Mouse (Mus musculus) cerebellum, postnatal 4 days (tissue): ENCODE measurements around the gene 1110008L16Rik.
"Not testable (repeated sequence)": the region's sequence is repeated elsewhere in the genome, so short reads cannot be mapped to it uniquely, and the experiment has no call there.

Experiments
- DNase-seq, 2 experiments: peaks; one replicate each; pipeline ENCODE4 v3.0.0; 2022; ENCODE audit warnings: low spot score in 2 of 2, mixed read lengths in 1 of 2

Gene 1110008L16Rik

GRCm38 (mm10) chr12:55343045-55343444 lies 43.7 kb downstream of the 1110008L16Rik start:
- DNase-seq: not testable (repeated sequence)

- no peak for DNase-seq
Measured at GRCm38 (mm10) chr12:55343998-55344397, 44.6 kb downstream of the 1110008L16Rik start.

- DNase-seq: no peak
Measured at GRCm38 (mm10) chr12:55344583-55344982, 45.2 kb downstream of the 1110008L16Rik start.

GRCm38 (mm10) chr12:55353423-55353822 lies 54.0 kb downstream of the 1110008L16Rik start:
- no peak for DNase-seq

- peak in 1 of 2 experiments; percentile 21 for DNase-seq
Measured at GRCm38 (mm10) chr12:55354904-55355303, 55.5 kb downstream of the 1110008L16Rik start.

GRCm38 (mm10) chr12:55357303-55357702 lies 57.9 kb downstream of the 1110008L16Rik start:
- DNase-seq: no peak

- DNase-seq: no peak
Measured at GRCm38 (mm10) chr12:55360929-55361328, 61.6 kb downstream of the 1110008L16Rik start.

GRCm38 (mm10) chr12:55365083-55365482 lies 65.7 kb downstream of the 1110008L16Rik start:
- DNase-seq: no peak

GRCm38 (mm10) chr12:55372424-55373055 lies 73.2 kb downstream of the 1110008L16Rik start:
- no peak for DNase-seq

GRCm38 (mm10) chr12:55376956-55377609 lies 77.7 kb downstream of the 1110008L16Rik start:
- no peak for DNase-seq

GRCm38 (mm10) chr12:55377610-55377980 lies 78.2 kb downstream of the 1110008L16Rik start:
- no peak for DNase-seq

- no peak for DNase-seq
Measured at GRCm38 (mm10) chr12:55384023-55384749, 84.8 kb downstream of the 1110008L16Rik start, which contains the start of gene Psma6. Gene Psma6, plus strand, starts transcription at chr12:55384222.

GRCm38 (mm10) chr12:55384826-55385225 lies 85.4 kb downstream of the 1110008L16Rik start:
- DNase-seq: no peak

- DNase-seq: no peak
Measured at GRCm38 (mm10) chr12:55385931-55386330, 86.6 kb downstream of the 1110008L16Rik start.

- no peak for DNase-seq
Measured at GRCm38 (mm10) chr12:55386456-55386855, 87.1 kb downstream of the 1110008L16Rik start.

GRCm38 (mm10) chr12:55387083-55387787 lies 87.9 kb downstream of the 1110008L16Rik start:
- DNase-seq: no peak

- DNase-seq: no peak
Measured at GRCm38 (mm10) chr12:55387788-55388465, 88.5 kb downstream of the 1110008L16Rik start.

GRCm38 (mm10) chr12:55388478-55388877 lies 89.1 kb downstream of the 1110008L16Rik start:
- peak in 1 of 2 experiments; percentile 26 for DNase-seq

- no peak for DNase-seq
Measured at GRCm38 (mm10) chr12:55389132-55390081, 90.0 kb downstream of the 1110008L16Rik start.

GRCm38 (mm10) chr12:55392120-55392519 lies 92.7 kb downstream of the 1110008L16Rik start:
- no peak for DNase-seq
